Mouse (Mus musculus): ENCODE data around the gene Card19. TPM values are rescaled to one million over a fixed set of nuclear protein-coding genes. Genes with fewer than 3 reads are reported as not detected.
A peak's percentile ranks its signal among the peaks of the same experiment; 100 is the strongest.

The Card19 gene
- polyA plus RNA-seq, 1 experiment = 22.0 TPM

DNA sequence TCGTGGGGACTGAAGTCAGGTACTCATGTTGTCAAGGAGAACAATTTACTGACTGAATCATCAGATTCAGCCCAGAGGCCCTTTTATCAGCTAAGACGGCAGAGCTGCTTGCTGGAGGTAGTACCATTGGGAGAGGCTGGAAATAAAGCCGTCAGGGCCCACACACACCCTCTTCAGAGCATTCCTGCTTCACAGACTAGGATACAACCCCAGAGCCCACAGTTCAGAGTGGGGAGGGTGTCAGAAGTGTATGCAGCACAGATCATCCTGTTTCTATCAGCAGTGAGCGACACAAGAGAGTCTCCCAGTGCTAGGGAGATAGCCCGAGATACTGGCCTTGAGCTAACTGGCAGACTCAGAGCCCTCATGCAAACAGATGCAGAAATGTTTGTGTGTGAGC is 32.7 kb downstream of the Card19 start:
- TF ChIP-seq CTCF (IDR thresholded peaks at IDR 0.05; ENCODE audit: control insufficient read depth, insufficient read depth, insufficient replicate concordance, low read depth, low read length) (no peak), POLR2A (IDR thresholded peaks at IDR 0.05; ENCODE audit: control insufficient read depth, low read depth, low read length) (no peak)
- Histone ChIP-seq H3K4me3 (ENCODE audit: control insufficient read depth, low read depth, low read length) (no peak overlapping the region), H3K27ac (ENCODE audit: control insufficient read depth, insufficient read depth, low read depth, low read length) (no peak overlapping the region; the same call in 1 of the 2 replicates), H3K36me3 (ENCODE audit: control insufficient read depth, insufficient read depth, low read length) (no peaks in the 10 kb centered on the region), H3K27me3 (ENCODE audit: control insufficient read depth, insufficient read depth, low read length) (no peaks in the 10 kb centered on the region), H3K4me1 (ENCODE audit: control insufficient read depth, insufficient read depth, low read length) (peaks cover 10% of the 10 kb centered on the region)

DNA sequence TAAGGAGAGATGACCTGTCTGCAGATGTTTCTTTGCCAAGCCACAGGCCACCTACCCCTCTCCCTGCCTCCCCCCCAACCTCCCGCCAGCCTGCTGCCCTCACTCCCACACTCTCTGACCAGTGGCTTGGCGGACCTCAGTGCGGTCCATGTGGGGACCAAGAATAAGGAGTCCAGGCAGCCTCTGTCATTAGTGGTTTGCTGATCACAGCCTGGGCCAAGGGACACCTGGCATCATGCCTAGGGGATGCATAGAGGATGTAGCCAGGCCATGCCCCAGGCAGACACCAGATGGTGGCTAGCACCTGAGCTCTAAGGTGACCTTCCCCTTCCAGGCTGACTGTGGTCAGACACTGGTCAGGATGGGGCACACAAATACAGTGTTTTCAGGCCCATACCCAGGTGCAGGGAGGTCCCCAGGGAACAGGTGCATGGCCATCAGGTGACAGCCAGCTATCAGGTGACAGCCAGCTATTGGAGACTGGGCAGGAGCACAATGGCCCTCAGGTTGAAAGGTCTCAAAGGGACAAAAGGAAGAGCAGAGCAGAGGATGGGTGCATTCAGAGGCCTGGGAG is 34.3 kb downstream of the Card19 start:
- no peaks in the 10 kb centered on the region for H3K36me3 ChIP-seq (ENCODE audit: control insufficient read depth, insufficient read depth, low read length)
- H3K4me1 ChIP-seq (ENCODE audit: control insufficient read depth, insufficient read depth, low read length) = peaks cover 4% of the 10 kb centered on the region; the same call in 1 of the 2 replicates
- TF ChIP-seq POLR2A (IDR thresholded peaks at IDR 0.05; ENCODE audit: control insufficient read depth, low read depth, low read length) = no peak
- TF ChIP-seq CTCF (IDR thresholded peaks at IDR 0.05; ENCODE audit: control insufficient read depth, insufficient read depth, insufficient replicate concordance, low read depth, low read length) = no peak
- no peaks in the 10 kb centered on the region for H3K27me3 ChIP-seq (ENCODE audit: control insufficient read depth, insufficient read depth, low read length)
- no peak overlapping the region for H3K27ac ChIP-seq (ENCODE audit: control insufficient read depth, insufficient read depth, low read depth, low read length)
- no peak overlapping the region for H3K4me3 ChIP-seq (ENCODE audit: control insufficient read depth, low read depth, low read length)

DNA sequence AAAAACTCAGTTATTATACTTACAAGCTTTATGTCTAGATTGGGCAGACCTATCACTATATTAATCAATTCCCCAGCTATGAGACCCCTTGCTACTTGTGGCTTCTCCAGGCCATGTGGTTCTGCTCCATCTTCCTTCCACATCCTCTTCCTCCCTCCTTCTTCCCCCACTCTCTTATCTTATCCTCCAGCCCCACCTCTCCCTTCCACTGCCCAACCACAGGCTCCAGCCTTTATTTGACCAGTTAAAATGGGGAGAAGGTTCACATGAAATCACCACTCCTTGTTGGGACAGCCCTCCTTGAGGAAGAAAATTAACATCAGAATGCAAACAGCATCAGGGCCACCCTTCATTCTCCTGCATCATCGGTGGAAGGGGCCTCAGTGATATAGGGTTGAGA is 35.1 kb downstream of the Card19 start:
- TF ChIP-seq CTCF (IDR thresholded peaks at IDR 0.05; ENCODE audit: control insufficient read depth, insufficient read depth, insufficient replicate concordance, low read depth, low read length) (no peak), POLR2A (IDR thresholded peaks at IDR 0.05; ENCODE audit: control insufficient read depth, low read depth, low read length) (no peak)
- H3K27ac ChIP-seq (ENCODE audit: control insufficient read depth, insufficient read depth, low read depth, low read length) = no peak overlapping the region
- H3K36me3 ChIP-seq (ENCODE audit: control insufficient read depth, insufficient read depth, low read length) = no peaks in the 10 kb centered on the region
- H3K4me3 ChIP-seq (ENCODE audit: control insufficient read depth, low read depth, low read length) = no peak overlapping the region
- H3K27me3 ChIP-seq (ENCODE audit: control insufficient read depth, insufficient read depth, low read length) = no peaks in the 10 kb centered on the region
- peaks cover 4% of the 10 kb centered on the region; the same call in 1 of the 2 replicates for H3K4me1 ChIP-seq (ENCODE audit: control insufficient read depth, insufficient read depth, low read length)

DNA sequence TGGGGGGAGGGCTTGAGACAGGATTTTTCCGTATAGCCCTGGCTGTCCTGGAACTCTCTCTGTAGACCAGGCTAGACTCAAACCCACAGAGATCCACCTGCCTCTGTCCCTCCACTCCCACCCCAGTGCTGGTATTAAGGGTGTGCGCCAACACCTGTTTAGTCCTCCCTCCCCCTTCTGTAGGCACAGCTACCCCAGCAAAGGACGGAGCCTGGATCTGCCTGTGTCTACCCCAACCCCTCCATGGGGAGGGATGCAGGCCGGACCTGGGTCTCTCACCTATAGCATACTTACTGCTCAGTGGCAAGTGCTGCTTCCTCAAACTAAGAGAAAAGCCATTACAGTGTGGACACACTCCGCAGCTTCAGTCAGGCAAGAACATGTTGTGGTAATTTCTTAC is 35.6 kb downstream of the Card19 start:
- H3K27me3 ChIP-seq (ENCODE audit: control insufficient read depth, insufficient read depth, low read length) = no peaks in the 10 kb centered on the region
- H3K27ac ChIP-seq (ENCODE audit: control insufficient read depth, insufficient read depth, low read depth, low read length) = no peak overlapping the region
- H3K4me3 ChIP-seq (ENCODE audit: control insufficient read depth, low read depth, low read length) = no peak overlapping the region
- H3K36me3 ChIP-seq (ENCODE audit: control insufficient read depth, insufficient read depth, low read length) = no peaks in the 10 kb centered on the region
- TF ChIP-seq POLR2A (IDR thresholded peaks at IDR 0.05; ENCODE audit: control insufficient read depth, low read depth, low read length) = no peak
- no peak for TF ChIP-seq CTCF (IDR thresholded peaks at IDR 0.05; ENCODE audit: control insufficient read depth, insufficient read depth, insufficient replicate concordance, low read depth, low read length)
- peaks cover 4% of the 10 kb centered on the region; the same call in 1 of the 2 replicates for H3K4me1 ChIP-seq (ENCODE audit: control insufficient read depth, insufficient read depth, low read length)

DNA sequence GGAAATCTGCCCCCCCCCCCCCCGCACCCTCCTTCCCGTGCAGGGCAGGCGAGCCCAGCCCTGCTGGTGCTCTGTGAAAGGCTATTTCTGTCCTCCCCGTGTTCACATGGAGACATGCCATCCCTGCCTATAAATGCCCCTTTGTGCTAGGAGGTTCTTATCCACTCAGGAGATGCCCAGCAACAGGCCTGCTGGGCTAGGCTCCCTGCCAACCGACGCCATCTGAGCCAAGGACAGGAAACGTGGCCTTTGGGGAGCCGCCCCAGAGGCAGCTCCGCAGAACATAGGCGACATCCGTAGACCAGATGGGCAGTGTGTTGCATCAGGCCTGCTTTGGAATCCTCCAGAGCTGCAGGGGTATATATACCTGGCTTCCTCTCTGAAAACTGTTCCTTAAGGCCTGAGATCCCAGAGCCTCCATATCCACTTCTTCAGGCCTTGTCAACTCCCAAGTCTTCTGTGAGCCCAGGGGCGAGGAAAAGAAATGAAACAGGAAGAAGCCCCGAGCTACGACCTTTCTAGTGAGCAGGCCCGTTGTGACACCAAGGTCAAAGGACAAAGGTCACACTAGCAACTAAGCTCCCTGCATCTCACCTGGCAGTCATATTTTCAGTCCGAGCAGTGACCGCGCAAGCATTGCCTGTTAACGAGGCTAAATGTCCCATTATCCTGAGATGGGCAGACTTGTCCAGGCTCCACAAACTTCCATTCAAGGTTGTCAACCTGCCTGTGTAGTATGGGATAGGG is 36.8 kb downstream of the Card19 start:
- H3K4me1 ChIP-seq (ENCODE audit: control insufficient read depth, insufficient read depth, low read length) = peaks cover 4% of the 10 kb centered on the region; the same call in 1 of the 2 replicates
- H3K27me3 ChIP-seq (ENCODE audit: control insufficient read depth, insufficient read depth, low read length) = no peaks in the 10 kb centered on the region
- TF ChIP-seq POLR2A (IDR thresholded peaks at IDR 0.05; ENCODE audit: control insufficient read depth, low read depth, low read length) (no peak), CTCF (IDR thresholded peaks at IDR 0.05; ENCODE audit: control insufficient read depth, insufficient read depth, insufficient replicate concordance, low read depth, low read length) (no peak)
- H3K27ac ChIP-seq (ENCODE audit: control insufficient read depth, insufficient read depth, low read depth, low read length) = 0 out of 2 replicates have a peak overlapping the region, but pooled peaks have one; percentile 23
- H3K36me3 ChIP-seq (ENCODE audit: control insufficient read depth, insufficient read depth, low read length) = no peaks in the 10 kb centered on the region
- H3K4me3 ChIP-seq (ENCODE audit: control insufficient read depth, low read depth, low read length) = no peak overlapping the region

DNA sequence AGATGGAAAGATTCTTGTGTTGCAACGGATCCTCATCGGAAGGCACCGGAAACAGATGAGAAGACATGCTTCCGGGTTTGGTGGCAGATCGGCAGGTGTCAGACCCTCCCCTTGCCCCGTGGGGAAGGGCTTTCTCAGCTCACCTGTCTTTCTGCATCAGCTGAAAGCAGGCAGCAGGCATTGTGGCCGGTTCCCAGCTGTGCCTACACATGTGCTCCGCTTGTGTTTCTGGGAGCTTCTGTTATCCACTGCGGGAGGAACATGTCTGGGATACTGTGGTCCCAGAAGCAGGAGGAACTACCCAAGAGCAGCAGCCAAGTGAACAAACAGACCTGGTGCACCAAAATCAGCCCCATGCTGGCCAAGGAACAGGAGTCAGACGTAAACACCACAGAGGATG is 40.3 kb downstream of the Card19 start:
- TF ChIP-seq POLR2A (IDR thresholded peaks at IDR 0.05; ENCODE audit: control insufficient read depth, low read depth, low read length) = no peak
- TF ChIP-seq CTCF (IDR thresholded peaks at IDR 0.05; ENCODE audit: control insufficient read depth, insufficient read depth, insufficient replicate concordance, low read depth, low read length) = no peak
- Histone ChIP-seq H3K27ac (ENCODE audit: control insufficient read depth, insufficient read depth, low read depth, low read length) (no peak overlapping the region), H3K27me3 (ENCODE audit: control insufficient read depth, insufficient read depth, low read length) (no peaks in the 10 kb centered on the region), H3K4me1 (ENCODE audit: control insufficient read depth, insufficient read depth, low read length) (peaks cover 25% of the 10 kb centered on the region), H3K36me3 (ENCODE audit: control insufficient read depth, insufficient read depth, low read length) (no peaks in the 10 kb centered on the region), H3K4me3 (ENCODE audit: control insufficient read depth, low read depth, low read length) (no peak overlapping the region)

DNA sequence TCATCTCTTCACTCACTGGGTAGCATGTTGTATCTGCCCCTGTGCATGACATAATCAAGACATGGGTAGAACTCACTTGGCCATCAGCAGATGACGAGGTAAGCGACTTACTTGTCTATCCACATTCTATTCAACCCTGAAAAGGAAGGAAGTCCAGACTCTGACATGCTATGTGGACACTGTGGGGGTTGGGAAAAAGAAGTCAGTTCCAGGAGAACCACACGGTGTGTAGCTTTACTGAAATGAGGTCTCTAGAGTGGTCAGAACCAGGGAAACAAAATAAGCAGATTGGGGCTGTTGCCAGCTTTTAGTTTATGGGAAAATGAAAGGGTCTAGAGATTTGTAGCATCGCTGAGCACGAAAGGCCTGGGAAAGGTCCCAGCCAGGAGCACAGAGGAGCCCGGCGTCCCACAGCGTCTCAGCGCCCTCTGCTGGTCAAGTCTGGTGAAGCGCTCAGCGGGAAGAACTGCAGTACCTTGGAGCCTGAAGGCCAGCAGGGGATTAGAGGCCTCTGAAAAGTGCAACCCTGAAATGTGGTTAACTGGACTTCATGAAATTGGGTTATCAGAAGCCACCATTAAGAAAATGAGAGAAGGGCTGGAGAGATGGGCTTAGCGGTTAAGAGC is 42.8 kb downstream of the Card19 start:
- H3K4me3 ChIP-seq (ENCODE audit: control insufficient read depth, low read depth, low read length) = no peak overlapping the region
- no peak overlapping the region for H3K27ac ChIP-seq (ENCODE audit: control insufficient read depth, insufficient read depth, low read depth, low read length)
- no peaks in the 10 kb centered on the region for H3K36me3 ChIP-seq (ENCODE audit: control insufficient read depth, insufficient read depth, low read length)
- H3K27me3 ChIP-seq (ENCODE audit: control insufficient read depth, insufficient read depth, low read length) = no peaks in the 10 kb centered on the region
- peaks cover 25% of the 10 kb centered on the region for H3K4me1 ChIP-seq (ENCODE audit: control insufficient read depth, insufficient read depth, low read length)
- TF ChIP-seq POLR2A (IDR thresholded peaks at IDR 0.05; ENCODE audit: control insufficient read depth, low read depth, low read length) = no peak
- TF ChIP-seq CTCF (IDR thresholded peaks at IDR 0.05; ENCODE audit: control insufficient read depth, insufficient read depth, insufficient replicate concordance, low read depth, low read length) = peak; percentile 96

Data from testis, adult 2 months (tissue).